12 mouse cellular contexts compared by ENCODE assay signal in genomic region chr6:72868688-72869087, GRCm38 (mm10). TPM values are rescaled to one million over a fixed set of nuclear protein-coding genes. Genes with fewer than 3 reads are reported as not detected.
DNase-seq lines count a peak whose midpoint lies in the region; ATAC-seq and TF ChIP-seq lines count a peak whose summit lies in the region.
"Had no signal": no experiment of that assay in that cellular context is flagged by ENCODE, and none has a peak within 500 bp of the region (broad histone marks: within the 10 kb centered on the region; RNA-seq: fewer than 3 reads in every experiment).

No protein-coding gene starts in this region.

- 68% methylated on average over 5 of the region's 5 CpGs for WGBS in kidney, embryonic 14.5 days
- WGBS in thymus, adult 2 months = 48% methylated on average over 5 of the region's 5 CpGs
- WGBS in lung, embryonic 15.5 days = 38% methylated on average over 5 of the region's 5 CpGs
- WGBS in forebrain, embryonic 12.5 days = 77% methylated on average over 5 of the region's 5 CpGs

- no peak for TF ChIP-seq CTCF in thymus, adult 2 months (IDR thresholded peaks at IDR 0.05; ENCODE audit: borderline replicate concordance, control insufficient read depth, extremely low read depth, insufficient read depth, low read length, poor library complexity)

- H3K36me3 ChIP-seq in kidney, embryonic 14.5 days (ENCODE audit: control insufficient read depth, insufficient read depth, low read length) = no peaks in the 10 kb centered on the region
- H3K36me3 ChIP-seq in thymus, adult 2 months (ENCODE audit: control insufficient read depth, insufficient read depth, low read length) = no peaks in the 10 kb centered on the region
- H3K36me3 ChIP-seq in lung, embryonic 15.5 days = 0 out of 2 replicates have a peak, but pooled peaks cover 3% of the 10 kb centered on the region
- H3K36me3 ChIP-seq in forebrain, embryonic 12.5 days (replicated peaks) = no peaks in the 10 kb centered on the region

- H3K4me1 ChIP-seq in kidney, embryonic 14.5 days (ENCODE audit: control insufficient read depth, insufficient read depth, low read length) = peaks cover 14% of the 10 kb centered on the region
- H3K4me1 ChIP-seq in thymus, adult 2 months (replicated peaks; ENCODE audit: control insufficient read depth, insufficient read depth, low read length) = peaks cover 11% of the 10 kb centered on the region
- peaks cover 28% of the 10 kb centered on the region for H3K4me1 ChIP-seq in lung, embryonic 15.5 days
- peaks cover 10% of the 10 kb centered on the region for H3K4me1 ChIP-seq in forebrain, embryonic 12.5 days

- DNase-seq in kidney, adult 9 months = no peak
- DNase-seq in thymus, postnatal 4 days = peak; percentile 24
- no peak for DNase-seq in thymus, adult 2 months
- DNase-seq in testis, postnatal 14 days (ENCODE audit: low spot score) = peak; percentile 45
- DNase-seq in gastrocnemius, postnatal 4 days (ENCODE audit: low spot score in 2 of 2) = no peak
- DNase-seq: right cerebral cortex, postnatal 25 days; thymus, postnatal 25 days had no signal

- no peak overlapping the region for H3K4me3 ChIP-seq in kidney, embryonic 14.5 days (ENCODE audit: low read length)
- H3K4me3 ChIP-seq in thymus, adult 2 months (ENCODE audit: control insufficient read depth, insufficient read depth, low read length) = no peak overlapping the region
- no peak overlapping the region for H3K4me3 ChIP-seq in lung, embryonic 15.5 days
- no peak overlapping the region for H3K4me3 ChIP-seq in forebrain, embryonic 12.5 days (replicated peaks)

- H3K27ac ChIP-seq in kidney, embryonic 14.5 days (ENCODE audit: low read depth, low read length) = peak overlapping the region; percentile 6; the same call in 1 of the 2 replicates
- no peak overlapping the region for H3K27ac ChIP-seq in thymus, adult 2 months (ENCODE audit: control insufficient read depth, insufficient read depth, low read length)
- peak overlapping the region; percentile 52 for H3K27ac ChIP-seq in lung, embryonic 15.5 days
- H3K27ac ChIP-seq in forebrain, embryonic 12.5 days = no peak overlapping the region
- H3K27ac ChIP-seq: liver, embryonic 14.5 days had no signal

- H3K27me3 ChIP-seq in kidney, embryonic 14.5 days (ENCODE audit: control insufficient read depth, insufficient read depth, low read length) = no peaks in the 10 kb centered on the region
- H3K27me3 ChIP-seq in thymus, adult 2 months (ENCODE audit: control insufficient read depth, insufficient read depth, low read length) = no peaks in the 10 kb centered on the region
- no peaks in the 10 kb centered on the region for H3K27me3 ChIP-seq in lung, embryonic 15.5 days
- H3K27me3 ChIP-seq in forebrain, embryonic 12.5 days = no peaks in the 10 kb centered on the region

- H3K4me2 ChIP-seq in kidney, embryonic 14.5 days (replicated peaks; ENCODE audit: low read depth, low read length) = no peak overlapping the region
- no peak overlapping the region for H3K4me2 ChIP-seq in lung, embryonic 15.5 days
- H3K4me2 ChIP-seq in forebrain, embryonic 12.5 days = no peak overlapping the region

- TF ChIP-seq POLR2A in thymus, adult 2 months (IDR thresholded peaks at IDR 0.05; ENCODE audit: control insufficient read depth, extremely low read depth, insufficient read depth, low read length, poor library complexity) = no peak

- no peak overlapping the region for H3K9ac ChIP-seq in kidney, embryonic 14.5 days (ENCODE audit: low read depth, low read length)
- no peak overlapping the region for H3K9ac ChIP-seq in lung, embryonic 15.5 days
- no peak overlapping the region for H3K9ac ChIP-seq in forebrain, embryonic 12.5 days
- H3K9ac ChIP-seq: liver, embryonic 14.5 days had no signal

- ATAC-seq in kidney, embryonic 14.5 days (ENCODE audit: low FRiP score, low TSS enrichment) = no peak
- peak; percentile 53; the same call in 1 of the 2 replicates for ATAC-seq in lung, embryonic 15.5 days (ENCODE audit: borderline replicate concordance, extremely low read depth, low FRiP score, low TSS enrichment)
- no peak for ATAC-seq in forebrain, embryonic 12.5 days (ENCODE audit: low FRiP score)
- ATAC-seq: activated CD4-positive, CD25-positive, alpha-beta regulatory T cell, adult 4 months had no signal

- H3K9me3 ChIP-seq in kidney, embryonic 14.5 days (ENCODE audit: control insufficient read depth, low read length) = no peaks in the 10 kb centered on the region
- no peaks in the 10 kb centered on the region for H3K9me3 ChIP-seq in lung, embryonic 15.5 days
- H3K9me3 ChIP-seq in forebrain, embryonic 12.5 days = no peaks in the 10 kb centered on the region

RNA-seq across cellular contexts. Expression of gene Kcmf1, which starts 31.1 kb away (rescaled TPM):
- polyA plus RNA-seq in kidney, embryonic 14.5 days (2014; fragmentation: Nextera tagmentation; extraction: Ambion mirVana) = 35.9 and 47.9 TPM in 2 replicates
- polyA plus RNA-seq in thymus, adult 2 months (2012; rRNA removed) = 162 and 190 TPM in 2 replicates
- polyA plus RNA-seq in lung, embryonic 15.5 days (2015; fragmentation: Nextera tagmentation; extraction: Ambion mirVana) = 45.9 and 48.9 TPM in 2 replicates
- 29.5 and 39.0 TPM in 2 replicates for polyA plus RNA-seq in forebrain, embryonic 12.5 days (2016; fragmentation: Nextera tagmentation; extraction: Ambion mirVana)
- 10 to 100 TPM; 74.8 to 81.2 TPM for total RNA-seq in gastrocnemius, postnatal 4 days (2021)

Comparison
In these comparisons a context has a peak if more than half of its experiments do, and no peak if none do; other contexts are left out.
1. DNase-seq: peak in thymus, postnatal 4 days (single experiment) and testis, postnatal 14 days (single experiment); none in kidney, adult 9 months (single experiment), thymus, adult 2 months (single experiment) and gastrocnemius, postnatal 4 days (0 of 2).
2. H3K27ac ChIP-seq: peak in kidney, embryonic 14.5 days (single experiment) and lung, embryonic 15.5 days (single experiment); none in thymus, adult 2 months (single experiment) and forebrain, embryonic 12.5 days (single experiment).